Mouse (Mus musculus) stomach, embryonic 15.5 days (tissue): Measurements from ENCODE around the gene Serinc5. TPM values are rescaled to one million over a fixed set of nuclear protein-coding genes. Genes with fewer than 3 reads are reported as not detected.
A peak's percentile ranks its signal among the peaks of the same experiment; 100 is the strongest.

Experiments used
- ATAC-seq: fragments of 200-750 bp; cut with Nextera tagmentation; 2 replicates; pipeline ENCODE4 v1.8.0; 2017; ENCODE audit warnings: low read depth, moderate number of reproducible peaks, moderate TSS enrichment; ENCODE audit not compliant: insufficient read depth, low FRiP score
- H3K27ac ChIP-seq: fragments of 300-500 bp; sonication (generic); 2 replicates; pipeline ENCODE4 v1.5.1; 2015; ENCODE audit warnings: mild to moderate bottlenecking, inconsistent platforms
- H3K27me3 ChIP-seq: fragments of 300-500 bp; sonication (generic); replicated peaks from 2 replicates; pipeline ENCODE4 v1.6.1; 2015; ENCODE audit warnings: inconsistent platforms
- H3K36me3 ChIP-seq: fragments of 300-500 bp; sonication (generic); 2 replicates; pipeline ENCODE4 v1.6.1; 2015; ENCODE audit warnings: inconsistent platforms
- H3K4me1 ChIP-seq: fragments of 300-500 bp; sonication (generic); 2 replicates; pipeline ENCODE4 v1.6.1; 2015; ENCODE audit warnings: inconsistent platforms
- H3K4me2 ChIP-seq: fragments of 300-500 bp; sonication (generic); 2 replicates; pipeline ENCODE4 v1.6.1; 2015; ENCODE audit warnings: mild to moderate bottlenecking, inconsistent platforms
- H3K4me3 ChIP-seq: fragments of 300-500 bp; sonication (generic); replicated peaks from 2 replicates; pipeline ENCODE4 v1.5.1; 2015; ENCODE audit warnings: inconsistent platforms
- H3K9ac ChIP-seq: fragments of 300-500 bp; sonication (generic); 2 replicates; pipeline ENCODE4 v1.6.1; 2015; ENCODE audit warnings: inconsistent platforms
- H3K9me3 ChIP-seq: fragments of 300-500 bp; sonication (generic); 2 replicates; pipeline ENCODE4 v1.6.1; 2016; ENCODE audit warnings: inconsistent platforms
- WGBS: fragments of 180-500 bp; shearing (Covaris S2); methylation state at CpG from one replicate; pipeline ENCODE4 v1.1.7; 2015; 5-methylcytosine and 5-hydroxymethylcytosine counted together
- polyA plus RNA-seq: library from polyadenylated mRNA; unstranded; fragments of >200 nt; fragmentation: Nextera tagmentation; extraction: Ambion mirVana; gene quantifications from 2 replicates; pipeline ENCODE4 v1.2.1, GENCODE M21; 2015

The Serinc5 gene
- polyA plus RNA-seq, 1 experiment from 2014 or later, result 21.9 TPM

GRCm38 (mm10) chr13:92708466-92708865, 97.6 kb downstream of the Serinc5 start:
- Histone ChIP-seq H3K9ac (no peak overlapping the region), H3K4me3 (no peak overlapping the region), H3K9me3 (no peaks in the 10 kb centered on the region), H3K36me3 (peaks cover 11% of the 10 kb centered on the region; the same call in 1 of the 2 replicates), H3K27me3 (no peaks in the 10 kb centered on the region), H3K4me2 (no peak overlapping the region), H3K27ac (no peak overlapping the region), H3K4me1 (no peaks in the 10 kb centered on the region)
- no peak for ATAC-seq
- 84% methylated on average over 1 of the region's 1 CpGs for WGBS

- Histone ChIP-seq H3K27me3 (no peaks in the 10 kb centered on the region), H3K9me3 (no peaks in the 10 kb centered on the region), H3K36me3 (peaks cover 11% of the 10 kb centered on the region; the same call in 1 of the 2 replicates), H3K4me1 (no peaks in the 10 kb centered on the region), H3K9ac (no peak overlapping the region), H3K4me3 (no peak overlapping the region), H3K27ac (no peak overlapping the region), H3K4me2 (no peak overlapping the region)
- ATAC-seq, result no peak
- 47% methylated on average over 3 of the region's 3 CpGs for WGBS
These were observed 98.6 kb downstream of the Serinc5 start for GRCm38 (mm10) chr13:92709535-92709934.

- H3K4me2 ChIP-seq, result no peak overlapping the region
- no peaks in the 10 kb centered on the region for H3K27me3 ChIP-seq
- H3K4me1 ChIP-seq, result no peaks in the 10 kb centered on the region
- no peak for ATAC-seq
- no peak overlapping the region for H3K27ac ChIP-seq
- 71% methylated on average over 1 of the region's 1 CpGs for WGBS
- H3K9ac ChIP-seq, result no peak overlapping the region
- no peak overlapping the region for H3K4me3 ChIP-seq
- H3K9me3 ChIP-seq, result no peaks in the 10 kb centered on the region
- peaks cover 11% of the 10 kb centered on the region; the same call in 1 of the 2 replicates for H3K36me3 ChIP-seq
These were observed 99.5 kb downstream of the Serinc5 start for GRCm38 (mm10) chr13:92710361-92710760.

GRCm38 (mm10) chr13:92711821-92712220, 100.9 kb downstream of the Serinc5 start:
- Histone ChIP-seq H3K9me3 (no peaks in the 10 kb centered on the region), H3K4me2 (no peak overlapping the region), H3K9ac (no peak overlapping the region), H3K4me3 (no peak overlapping the region), H3K27me3 (no peaks in the 10 kb centered on the region), H3K27ac (no peak overlapping the region), H3K36me3 (peaks cover 11% of the 10 kb centered on the region; the same call in 1 of the 2 replicates), H3K4me1 (no peaks in the 10 kb centered on the region)
- WGBS, result 89% methylated on average over 1 of the region's 1 CpGs
- no peak for ATAC-seq

GRCm38 (mm10) chr13:92712619-92713018, 101.7 kb downstream of the Serinc5 start:
- no peak overlapping the region for H3K9ac ChIP-seq
- H3K4me3 ChIP-seq, result no peak overlapping the region
- H3K4me1 ChIP-seq, result no peaks in the 10 kb centered on the region
- 83% methylated on average over 4 of the region's 4 CpGs for WGBS
- H3K27me3 ChIP-seq, result no peaks in the 10 kb centered on the region
- ATAC-seq, result no peak
- no peak overlapping the region for H3K4me2 ChIP-seq
- H3K9me3 ChIP-seq, result no peaks in the 10 kb centered on the region
- H3K27ac ChIP-seq, result no peak overlapping the region
- peaks cover 11% of the 10 kb centered on the region; the same call in 1 of the 2 replicates for H3K36me3 ChIP-seq

GRCm38 (mm10) chr13:92717851-92718665, 107.2 kb downstream of the Serinc5 start:
- H3K4me2 ChIP-seq, result no peak overlapping the region
- H3K36me3 ChIP-seq, result no peaks in the 10 kb centered on the region
- no peak overlapping the region for H3K4me3 ChIP-seq
- H3K27me3 ChIP-seq, result no peaks in the 10 kb centered on the region
- H3K9me3 ChIP-seq, result no peaks in the 10 kb centered on the region
- ATAC-seq, result no peak
- no peaks in the 10 kb centered on the region for H3K4me1 ChIP-seq
- 89% methylated on average over 3 of the region's 3 CpGs for WGBS
- no peak overlapping the region for H3K27ac ChIP-seq
- H3K9ac ChIP-seq, result no peak overlapping the region

- Histone ChIP-seq H3K4me2 (no peak overlapping the region), H3K4me1 (no peaks in the 10 kb centered on the region), H3K27ac (no peak overlapping the region), H3K36me3 (no peaks in the 10 kb centered on the region), H3K27me3 (no peaks in the 10 kb centered on the region), H3K4me3 (no peak overlapping the region), H3K9me3 (no peaks in the 10 kb centered on the region), H3K9ac (no peak overlapping the region)
- 57% methylated on average over 4 of the region's 4 CpGs for WGBS
- ATAC-seq, result no peak
These were observed 110.1 kb downstream of the Serinc5 start for GRCm38 (mm10) chr13:92721006-92721405.

- 56% methylated on average over 5 of the region's 5 CpGs for WGBS
- ATAC-seq, result no peak
These were observed 111.5 kb downstream of the Serinc5 start for GRCm38 (mm10) chr13:92722389-92722788.

GRCm38 (mm10) chr13:92729811-92730210, 118.9 kb downstream of the Serinc5 start:
- no peaks in the 10 kb centered on the region for H3K27me3 ChIP-seq
- H3K9ac ChIP-seq, result no peak overlapping the region
- no peak for ATAC-seq
- H3K4me2 ChIP-seq, result no peak overlapping the region
- no peaks in the 10 kb centered on the region for H3K9me3 ChIP-seq
- no peaks in the 10 kb centered on the region for H3K36me3 ChIP-seq
- 48% methylated on average over 13 of the region's 13 CpGs for WGBS
- H3K4me1 ChIP-seq, result no peaks in the 10 kb centered on the region
- H3K4me3 ChIP-seq, result no peak overlapping the region
- H3K27ac ChIP-seq, result no peak overlapping the region

More at GRCm38 (mm10) chr13:92722389-92722788, 111.5 kb downstream of the Serinc5 start:
- H3K9me3 ChIP-seq, result no peaks in the 10 kb centered on the region
- no peaks in the 10 kb centered on the region for H3K36me3 ChIP-seq
- no peaks in the 10 kb centered on the region for H3K27me3 ChIP-seq
- H3K9ac ChIP-seq, result no peak overlapping the region
- no peak overlapping the region for H3K4me2 ChIP-seq
- no peak overlapping the region for H3K4me3 ChIP-seq
- no peak overlapping the region for H3K27ac ChIP-seq
- H3K4me1 ChIP-seq, result no peaks in the 10 kb centered on the region

GRCm38 (mm10) chr13:92731811-92732210, 120.9 kb downstream of the Serinc5 start:
- Histone ChIP-seq H3K9ac (no peak overlapping the region), H3K27ac (no peak overlapping the region), H3K36me3 (no peaks in the 10 kb centered on the region), H3K27me3 (no peaks in the 10 kb centered on the region), H3K9me3 (no peaks in the 10 kb centered on the region), H3K4me2 (no peak overlapping the region), H3K4me1 (no peaks in the 10 kb centered on the region), H3K4me3 (no peak overlapping the region)
- WGBS, result 71% methylated on average over 6 of the region's 6 CpGs
- ATAC-seq, result no peak

- no peaks in the 10 kb centered on the region for H3K4me1 ChIP-seq
- whole genome bisulfite sequencing, result 79% methylated on average over 5 of the region's 5 CpGs
- H3K4me3 ChIP-seq, result no peak overlapping the region
- ATAC-seq, result no peak
- H3K27me3 ChIP-seq, result no peaks in the 10 kb centered on the region
- no peak overlapping the region for H3K4me2 ChIP-seq
- no peaks in the 10 kb centered on the region for H3K36me3 ChIP-seq
- no peaks in the 10 kb centered on the region for H3K9me3 ChIP-seq
- no peak overlapping the region for H3K27ac ChIP-seq
- H3K9ac ChIP-seq, result no peak overlapping the region
These were observed 121.9 kb downstream of the Serinc5 start for GRCm38 (mm10) chr13:92732836-92733235.

- Histone ChIP-seq H3K9ac (no peak overlapping the region), H3K4me2 (no peak overlapping the region), H3K36me3 (no peaks in the 10 kb centered on the region), H3K27ac (no peak overlapping the region), H3K4me3 (no peak overlapping the region), H3K9me3 (no peaks in the 10 kb centered on the region), H3K4me1 (no peaks in the 10 kb centered on the region), H3K27me3 (no peaks in the 10 kb centered on the region)
- peak; percentile 53; the same call in 1 of the 2 replicates for ATAC-seq
- 47% methylated on average over 9 of the region's 9 CpGs for WGBS
These were observed 122.4 kb downstream of the Serinc5 start for GRCm38 (mm10) chr13:92733252-92733651.
